Mouse (Mus musculus) testis, postnatal 14 days (tissue): ENCODE data around the gene Prn.

ENCODE experiments used
- DNase-seq: peaks from one replicate; pipeline ENCODE4 v3.0.0; 2021; ENCODE audit warnings: low spot score

The Prn gene

GRCm38 (mm10) chr2:131949767-131950597 is 40.2 kb downstream of the Prn start:
- DNase-seq = peak; percentile 11

- DNase-seq = peak; percentile 5
These were observed 40.9 kb downstream of the Prn start, which contains the start of gene Prnd for GRCm38 (mm10) chr2:131950598-131951095. TSS of gene Prnd (plus strand) at chr2:131950861.

GRCm38 (mm10) chr2:131952456-131952855 is 42.7 kb downstream of the Prn start:
- DNase-seq = peak; percentile 3

DNA sequence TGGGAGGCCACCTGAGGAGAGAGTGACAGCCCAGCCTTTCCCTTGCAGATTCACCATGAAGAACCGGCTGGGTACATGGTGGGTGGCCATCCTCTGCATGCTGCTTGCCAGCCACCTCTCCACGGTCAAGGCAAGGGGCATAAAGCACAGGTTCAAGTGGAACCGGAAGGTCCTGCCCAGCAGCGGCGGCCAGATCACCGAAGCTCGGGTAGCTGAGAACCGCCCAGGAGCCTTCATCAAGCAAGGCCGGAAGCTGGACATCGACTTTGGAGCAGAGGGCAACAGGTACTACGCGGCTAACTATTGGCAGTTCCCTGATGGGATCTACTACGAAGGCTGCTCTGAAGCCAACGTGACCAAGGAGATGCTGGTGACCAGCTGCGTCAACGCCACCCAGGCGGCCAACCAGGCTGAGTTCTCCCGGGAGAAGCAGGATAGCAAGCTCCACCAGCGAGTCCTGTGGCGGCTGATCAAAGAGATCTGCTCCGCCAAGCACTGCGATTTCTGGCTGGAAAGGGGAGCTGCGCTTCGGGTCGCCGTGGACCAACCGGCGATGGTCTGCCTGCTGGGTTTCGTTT is 43.3 kb downstream of the Prn start:
- peak; percentile 20 for DNase-seq

- peak; percentile 2 for DNase-seq
These were observed 44.0 kb downstream of the Prn start for GRCm38 (mm10) chr2:131953711-131954110.

- DNase-seq = peak; percentile 82
These were observed 45.1 kb downstream of the Prn start for GRCm38 (mm10) chr2:131954835-131955234.

- peak; percentile 48 for DNase-seq
These were observed 45.5 kb downstream of the Prn start for GRCm38 (mm10) chr2:131955264-131955663.

GRCm38 (mm10) chr2:131956336-131957256 is 46.8 kb downstream of the Prn start:
- no peak for DNase-seq

DNA sequence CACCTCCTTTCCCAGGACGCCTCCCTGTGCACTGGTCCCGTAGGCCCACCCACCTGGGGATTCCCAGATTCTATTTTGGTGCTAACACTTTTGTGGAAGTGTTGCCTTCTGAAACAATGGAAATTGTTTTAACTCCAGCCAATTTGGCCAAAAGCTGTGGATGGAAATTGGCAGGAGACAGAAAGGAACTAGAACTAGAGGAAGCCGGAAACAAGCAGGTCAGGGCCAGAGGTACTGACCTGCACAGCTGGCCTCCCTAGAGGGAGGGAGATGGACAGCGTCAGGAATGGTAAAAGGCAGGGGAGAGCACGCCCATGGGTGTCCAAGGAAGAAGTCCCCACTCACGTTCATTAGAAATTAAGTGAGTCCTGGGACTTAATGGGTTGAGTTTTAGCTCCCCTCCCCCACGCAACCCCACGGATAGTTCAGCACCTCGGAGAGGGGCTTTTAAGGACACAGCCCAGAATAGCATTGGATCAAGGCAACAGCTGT is 48.0 kb downstream of the Prn start:
- DNase-seq = no peak

GRCm38 (mm10) chr2:131961671-131962070 is 51.9 kb downstream of the Prn start:
- DNase-seq = no peak

DNA sequence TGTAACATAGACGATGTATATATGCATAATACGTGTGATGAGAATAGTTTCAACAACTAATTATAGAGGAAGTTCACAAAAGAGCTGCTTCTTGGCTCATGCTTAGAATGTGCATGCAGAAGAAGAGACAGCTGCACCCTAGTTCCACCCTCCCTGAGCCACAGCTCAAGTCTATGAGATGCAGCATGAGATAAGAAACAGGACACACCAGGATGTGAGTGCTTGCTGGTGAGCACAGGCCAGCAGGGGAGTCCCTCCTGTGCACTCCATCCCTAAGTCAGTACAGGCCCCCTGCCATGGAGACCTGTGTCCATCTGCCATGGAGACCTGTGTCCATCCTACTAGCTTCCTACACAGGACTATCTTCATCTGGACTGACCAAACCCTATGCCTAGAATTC is 60.8 kb downstream of the Prn start:
- DNase-seq = no peak

- no peak for DNase-seq
These were observed 61.3 kb downstream of the Prn start for GRCm38 (mm10) chr2:131971098-131971497.

DNA sequence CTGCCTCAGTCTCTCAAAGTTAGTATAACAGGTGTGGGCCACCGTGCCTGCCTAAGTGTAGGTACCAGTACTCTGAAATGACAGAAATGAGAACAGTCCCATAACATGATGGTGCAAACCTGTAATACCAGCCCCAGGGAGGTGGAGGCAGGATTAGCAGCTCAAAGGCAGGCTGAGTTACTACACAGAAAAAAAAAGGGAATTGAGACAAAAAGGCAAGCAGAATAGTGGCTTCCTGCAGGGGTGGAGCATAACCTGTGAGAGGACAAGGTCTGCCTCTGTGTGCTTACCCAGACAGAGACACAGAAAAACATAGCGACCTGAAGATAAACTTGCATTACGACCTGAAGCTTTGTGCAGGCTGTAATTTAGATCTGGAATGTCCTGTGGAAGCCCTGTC is 66.9 kb downstream of the Prn start:
- DNase-seq = no peak

DNA sequence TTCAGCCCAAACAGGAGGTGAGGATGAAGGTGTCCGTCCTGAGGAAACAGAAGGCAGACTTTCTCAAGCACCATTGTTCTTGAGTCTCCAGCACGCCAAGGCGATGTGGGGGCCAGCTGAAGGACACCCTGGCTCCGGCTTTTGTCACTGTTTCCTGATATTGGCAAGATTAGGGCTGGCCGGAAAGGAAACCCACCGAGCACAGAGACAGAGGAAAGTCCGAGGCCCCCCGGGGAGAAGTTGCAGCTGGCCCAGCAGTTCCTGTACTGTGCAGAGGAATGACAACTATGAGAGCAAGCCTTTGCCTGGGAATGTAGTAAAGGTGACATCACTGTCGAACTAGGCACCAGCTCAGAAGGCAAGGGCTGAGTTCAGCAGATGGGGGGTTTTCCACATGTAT is 71.1 kb downstream of the Prn start:
- no peak for DNase-seq

DNA sequence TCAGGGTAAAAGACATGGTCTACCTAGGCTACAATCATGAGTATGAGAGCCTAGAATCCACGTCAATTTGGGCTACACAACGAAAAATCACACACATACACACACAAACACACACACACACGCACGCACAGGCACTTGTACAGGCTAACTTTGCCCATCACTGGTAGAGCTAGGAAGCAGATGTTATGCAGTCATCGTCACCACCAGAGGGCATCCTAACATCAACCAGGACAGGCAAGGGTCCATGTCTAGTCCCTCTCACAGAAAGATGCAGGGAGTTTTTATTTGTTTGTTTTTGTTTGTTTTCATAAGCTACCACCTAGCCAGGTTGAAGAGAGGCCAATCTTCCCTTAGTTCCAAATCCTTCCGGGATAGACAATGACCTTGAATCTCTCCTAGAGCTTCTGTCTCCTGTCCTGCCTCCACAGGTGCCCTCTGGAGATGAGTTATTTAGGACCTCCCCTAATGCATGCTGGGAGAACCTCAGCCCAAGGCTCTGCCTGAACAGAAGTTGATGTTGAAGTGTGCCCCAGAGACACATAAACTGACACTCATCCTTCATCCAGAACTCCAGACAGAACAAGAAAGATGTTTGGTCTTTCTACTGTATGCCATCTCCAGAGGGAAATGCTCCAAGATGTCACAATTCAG is 72.9 kb downstream of the Prn start:
- no peak for DNase-seq

GRCm38 (mm10) chr2:131987950-131988349 is 78.2 kb downstream of the Prn start:
- peak; percentile 2 for DNase-seq

- no peak for DNase-seq
These were observed 78.8 kb downstream of the Prn start for GRCm38 (mm10) chr2:131988550-131988949.

DNA sequence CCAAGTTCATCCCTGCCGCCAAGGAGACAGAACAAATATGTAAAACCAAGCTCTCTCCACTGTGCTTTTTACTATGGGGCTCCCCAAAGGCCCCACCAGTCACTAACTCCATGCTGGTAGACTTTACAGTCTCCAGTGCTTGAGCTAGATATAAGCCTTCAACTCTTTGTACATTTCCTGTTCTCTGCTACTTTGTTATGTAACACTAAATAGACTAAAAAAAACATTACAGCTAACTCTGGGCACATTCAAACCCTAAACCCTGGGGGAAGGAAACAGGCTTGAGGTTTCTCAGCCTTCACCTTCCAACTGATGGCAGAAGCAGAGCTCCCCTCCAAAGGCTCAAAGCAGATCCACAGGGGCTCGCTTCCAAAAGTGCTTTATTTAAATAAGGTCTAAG is 82.7 kb downstream of the Prn start:
- DNase-seq = no peak

DNA sequence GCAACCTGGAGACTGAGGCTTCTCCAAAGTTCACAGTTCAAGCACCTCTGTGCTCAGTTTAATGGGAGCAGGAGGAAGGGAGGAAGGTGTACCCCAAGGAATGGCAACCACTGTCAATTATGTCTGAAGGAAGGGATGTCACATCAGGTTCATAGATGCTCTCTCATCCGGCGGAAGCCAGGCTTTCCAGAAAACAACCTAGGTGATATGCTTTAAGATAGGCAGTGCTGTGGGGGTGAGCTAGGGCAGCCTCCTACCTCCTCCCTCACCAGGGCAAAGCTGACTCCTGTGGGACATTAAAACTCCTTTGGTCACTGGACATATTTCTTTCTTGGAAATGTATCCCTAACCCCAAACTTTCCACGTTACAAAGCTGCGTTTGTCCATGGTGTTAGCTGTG is 83.4 kb downstream of the Prn start:
- DNase-seq = no peak

- DNase-seq = no peak
These were observed 83.9 kb downstream of the Prn start for GRCm38 (mm10) chr2:131993563-131994088.

DNA sequence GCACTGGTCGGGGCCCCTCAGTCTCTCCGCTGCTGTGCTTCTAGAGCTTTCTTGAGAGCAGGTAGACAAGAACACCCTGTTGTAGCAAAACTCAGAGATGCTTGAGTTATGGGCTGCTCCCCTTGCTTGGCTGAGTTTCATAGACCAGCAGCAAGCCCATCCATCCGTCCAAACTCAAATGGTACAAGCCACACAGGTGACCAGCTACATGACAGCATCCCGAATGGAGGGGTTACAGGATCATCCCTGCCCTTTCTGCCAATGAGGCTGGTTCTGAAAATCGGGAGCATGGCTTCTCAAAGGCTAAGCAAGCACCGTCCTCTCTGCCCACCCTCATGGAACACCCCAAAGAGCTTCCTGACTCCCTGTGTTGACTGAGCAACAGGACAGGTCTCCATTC is 85.2 kb downstream of the Prn start:
- DNase-seq = no peak
